ENCODE assay signal across 20 mouse cellular contexts in genomic region chr7:90384411-90384810, GRCm38 (mm10). TPM values are rescaled to one million over a fixed set of nuclear protein-coding genes. Genes with fewer than 3 reads are reported as not detected.
DNase-seq lines count a peak whose midpoint lies in the region; ATAC-seq and TF ChIP-seq lines count a peak whose summit lies in the region.
"Had no signal": no experiment of that assay in that cellular context is flagged by ENCODE, and none has a peak within 500 bp of the region (broad histone marks: within the 10 kb centered on the region; RNA-seq: fewer than 3 reads in every experiment).

No protein-coding gene starts in this region.

- H3K27ac ChIP-seq in embryonic facial prominence, embryonic 15.5 days (replicated peaks): peak overlapping the region; percentile 51; the same call in 1 of the 2 replicates
- no peak overlapping the region for H3K27ac ChIP-seq in embryonic facial prominence, embryonic 10.5 days (replicated peaks)
- H3K27ac ChIP-seq in kidney, postnatal 0 days: no peak overlapping the region
- no peak overlapping the region for H3K27ac ChIP-seq in kidney, embryonic 15.5 days
- H3K27ac ChIP-seq: embryonic facial prominence, embryonic 13.5 days; forebrain, embryonic 13.5 days; forebrain, embryonic 15.5 days had no signal

- no peak for TF ChIP-seq CTCF in kidney, postnatal 0 days (IDR thresholded peaks at IDR 0.05; ENCODE audit: low read depth)

- H3K36me3 ChIP-seq in embryonic facial prominence, embryonic 15.5 days: no peaks in the 10 kb centered on the region
- H3K36me3 ChIP-seq in embryonic facial prominence, embryonic 10.5 days (replicated peaks): no peaks in the 10 kb centered on the region
- H3K36me3 ChIP-seq in kidney, postnatal 0 days (ENCODE audit: insufficient read depth, low read length): no peaks in the 10 kb centered on the region
- no peaks in the 10 kb centered on the region for H3K36me3 ChIP-seq in kidney, embryonic 15.5 days
- H3K36me3 ChIP-seq: embryonic facial prominence, embryonic 13.5 days; forebrain, embryonic 15.5 days had no signal

- H3K9me3 ChIP-seq in embryonic facial prominence, embryonic 15.5 days (replicated peaks): no peaks in the 10 kb centered on the region
- H3K9me3 ChIP-seq in embryonic facial prominence, embryonic 10.5 days: no peaks in the 10 kb centered on the region
- no peaks in the 10 kb centered on the region for H3K9me3 ChIP-seq in kidney, postnatal 0 days (replicated peaks; ENCODE audit: low read length)
- H3K9me3 ChIP-seq in kidney, embryonic 15.5 days (replicated peaks): no peaks in the 10 kb centered on the region
- H3K9me3 ChIP-seq: embryonic facial prominence, embryonic 13.5 days; forebrain, embryonic 13.5 days; forebrain, embryonic 15.5 days had no signal

- no peaks in the 10 kb centered on the region for H3K27me3 ChIP-seq in embryonic facial prominence, embryonic 15.5 days
- H3K27me3 ChIP-seq in embryonic facial prominence, embryonic 10.5 days (replicated peaks; ENCODE audit: low read depth, poor library complexity, severe bottlenecking): no peaks in the 10 kb centered on the region
- no peaks in the 10 kb centered on the region for H3K27me3 ChIP-seq in kidney, postnatal 0 days (ENCODE audit: insufficient read depth, low read length)
- H3K27me3 ChIP-seq in kidney, embryonic 15.5 days: peaks cover 7% of the 10 kb centered on the region; the same call in 1 of the 2 replicates
- H3K27me3 ChIP-seq: forebrain, embryonic 13.5 days; forebrain, embryonic 15.5 days had no signal

- H3K4me2 ChIP-seq in embryonic facial prominence, embryonic 15.5 days (replicated peaks): no peak overlapping the region
- no peak overlapping the region for H3K4me2 ChIP-seq in kidney, postnatal 0 days (ENCODE audit: low read length)
- H3K4me2 ChIP-seq in kidney, embryonic 15.5 days: no peak overlapping the region
- H3K4me2 ChIP-seq: embryonic facial prominence, embryonic 13.5 days; forebrain, embryonic 13.5 days; forebrain, embryonic 15.5 days had no signal

- H3K4me1 ChIP-seq in embryonic facial prominence, embryonic 15.5 days: peaks cover 13% of the 10 kb centered on the region; the same call in 1 of the 2 replicates
- H3K4me1 ChIP-seq in embryonic facial prominence, embryonic 10.5 days: peaks cover 8% of the 10 kb centered on the region
- 0 out of 2 replicates have a peak, but pooled peaks cover 3% of the 10 kb centered on the region for H3K4me1 ChIP-seq in kidney, postnatal 0 days (replicated peaks; ENCODE audit: insufficient read depth, low read length)
- H3K4me1 ChIP-seq in kidney, embryonic 15.5 days: peaks cover 9% of the 10 kb centered on the region; the same call in 1 of the 2 replicates

- ATAC-seq in embryonic facial prominence, embryonic 15.5 days (ENCODE audit: insufficient number of reproducible peaks, low FRiP score, low TSS enrichment, low read depth): no peak
- no peak for ATAC-seq in kidney, postnatal 0 days (replicated peaks; ENCODE audit: low FRiP score, low read depth)
- ATAC-seq in kidney, embryonic 15.5 days (replicated peaks; ENCODE audit: low FRiP score): no peak
- ATAC-seq: activated CD4-positive, CD25-positive, alpha-beta regulatory T cell, adult 4 months; forebrain, embryonic 13.5 days; forebrain, embryonic 15.5 days; forebrain, postnatal 0 days had no signal

- DNase-seq in embryonic facial prominence, embryonic 10.5 days (ENCODE audit: low spot score): no peak
- DNase-seq in kidney, postnatal 0 days (ENCODE audit: low spot score): peak; percentile 76
- no peak for DNase-seq in kidney, adult 18-20 months
- DNase-seq in kidney, postnatal 4 days: peak; percentile 20 to 38
- no peak for DNase-seq in thymus, adult 18-20 months
- DNase-seq: adrenal gland, adult 8-10 months; adrenal gland, postnatal 14 days; adrenal gland, postnatal 36 days; cerebellum, adult 11-12 months; cerebellum, adult 2 months; cerebellum, adult 9-10 months; cerebellum, postnatal 10 days; cerebellum, postnatal 25 days; forebrain, postnatal 0 days had no signal

- H3K4me3 ChIP-seq in embryonic facial prominence, embryonic 15.5 days (replicated peaks): no peak overlapping the region
- no peak overlapping the region for H3K4me3 ChIP-seq in embryonic facial prominence, embryonic 10.5 days
- no peak overlapping the region for H3K4me3 ChIP-seq in kidney, postnatal 0 days (replicated peaks; ENCODE audit: low read depth, low read length)
- H3K4me3 ChIP-seq in kidney, embryonic 15.5 days (replicated peaks): no peak overlapping the region
- H3K4me3 ChIP-seq: embryonic facial prominence, embryonic 13.5 days; forebrain, embryonic 13.5 days; forebrain, embryonic 15.5 days had no signal

- no peak overlapping the region for H3K9ac ChIP-seq in embryonic facial prominence, embryonic 15.5 days
- H3K9ac ChIP-seq in kidney, postnatal 0 days (ENCODE audit: low read depth, low read length): no peak overlapping the region
- H3K9ac ChIP-seq in kidney, embryonic 15.5 days: no peak overlapping the region
- H3K9ac ChIP-seq: embryonic facial prominence, embryonic 13.5 days; forebrain, embryonic 13.5 days; forebrain, embryonic 15.5 days; forebrain, postnatal 0 days had no signal

- WGBS in embryonic facial prominence, embryonic 15.5 days: 59% methylated on average over 2 of the region's 2 CpGs
- 88% methylated on average over 2 of the region's 2 CpGs for whole genome bisulfite sequencing in embryonic facial prominence, embryonic 10.5 days
- WGBS in kidney, postnatal 0 days: 55% methylated on average over 2 of the region's 2 CpGs
- WGBS in kidney, embryonic 15.5 days: 63% methylated on average over 2 of the region's 2 CpGs

RNA-seq across cellular contexts. Expression of gene Ccdc89, which starts 42.0 kb away (rescaled TPM):
- polyA plus RNA-seq in embryonic facial prominence, embryonic 15.5 days (2015; fragmentation: Nextera tagmentation; extraction: Ambion mirVana): 2.0 and 3.5 TPM in 2 replicates
- 1.9 and 3.0 TPM in 2 replicates for polyA plus RNA-seq in embryonic facial prominence, embryonic 10.5 days (2016; fragmentation: Nextera tagmentation; extraction: Ambion mirVana)
- 1.0 and 1.6 TPM in 2 replicates for polyA plus RNA-seq in kidney, postnatal 0 days (2015; fragmentation: Nextera tagmentation; extraction: Ambion mirVana)
- 1.3 and 1.7 TPM in 2 replicates for polyA plus RNA-seq in kidney, embryonic 15.5 days (2015; fragmentation: Nextera tagmentation; extraction: Ambion mirVana)
- polyA plus RNA-seq: activated CD4-positive, CD25-positive, alpha-beta regulatory T cell, adult 4 months had no signal

RNA-seq across cellular contexts. Expression of gene Crebzf, which starts 58.1 kb away (rescaled TPM):
- 36.4 and 38.9 TPM in 2 replicates for polyA plus RNA-seq in embryonic facial prominence, embryonic 15.5 days (2015; fragmentation: Nextera tagmentation; extraction: Ambion mirVana)
- polyA plus RNA-seq in embryonic facial prominence, embryonic 10.5 days (2016; fragmentation: Nextera tagmentation; extraction: Ambion mirVana): 26.2 and 27.1 TPM in 2 replicates
- polyA plus RNA-seq in kidney, postnatal 0 days (2015; fragmentation: Nextera tagmentation; extraction: Ambion mirVana): 36.4 and 41.5 TPM in 2 replicates
- 34.7 and 35.8 TPM in 2 replicates for polyA plus RNA-seq in kidney, embryonic 15.5 days (2015; fragmentation: Nextera tagmentation; extraction: Ambion mirVana)

Comparison
In these comparisons a context has a peak if more than half of its experiments do, and no peak if none do; other contexts are left out.
1. DNase-seq: peak in kidney, postnatal 0 days (single experiment) and kidney, postnatal 4 days (2 of 2); none in embryonic facial prominence, embryonic 10.5 days (single experiment), kidney, adult 18-20 months (single experiment) and thymus, adult 18-20 months (0 of 2).